Mouse (Mus musculus): ENCODE measurements around the gene Xylt1. TPM values are rescaled to one million over a fixed set of nuclear protein-coding genes. Genes with fewer than 3 reads are reported as not detected.

The Xylt1 gene
- polyA plus RNA-seq, 1 experiment from 2014 or later: 2.7 TPM

DNA sequence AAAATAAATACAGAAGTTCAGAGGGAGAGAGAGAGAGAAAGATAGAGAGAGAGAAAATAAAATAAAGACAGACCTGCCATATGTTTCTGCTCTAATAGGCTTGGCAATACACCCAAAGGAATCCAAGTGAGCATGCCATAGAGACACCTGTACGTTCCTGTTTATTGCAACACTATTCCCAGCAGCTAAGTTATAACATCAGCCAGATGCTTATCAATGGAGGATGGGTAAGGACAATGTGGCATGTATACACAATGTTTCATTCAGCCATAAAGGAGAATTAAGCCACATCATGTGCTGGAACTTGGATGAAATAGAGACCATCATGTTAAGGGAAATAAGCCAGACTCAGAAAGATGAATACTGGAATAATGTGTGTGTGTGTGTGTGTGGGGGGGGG is 186.1 kb downstream of the Xylt1 start:
- no peak for ATAC-seq (ENCODE audit: insufficient number of reproducible peaks, insufficient read depth, low FRiP score, low read depth)
- no peaks in the 10 kb centered on the region for H3K9me3 ChIP-seq (ENCODE audit: control insufficient read depth, low read depth, low read length)
- 76% methylated on average over 1 of the region's 1 CpGs for WGBS

DNA sequence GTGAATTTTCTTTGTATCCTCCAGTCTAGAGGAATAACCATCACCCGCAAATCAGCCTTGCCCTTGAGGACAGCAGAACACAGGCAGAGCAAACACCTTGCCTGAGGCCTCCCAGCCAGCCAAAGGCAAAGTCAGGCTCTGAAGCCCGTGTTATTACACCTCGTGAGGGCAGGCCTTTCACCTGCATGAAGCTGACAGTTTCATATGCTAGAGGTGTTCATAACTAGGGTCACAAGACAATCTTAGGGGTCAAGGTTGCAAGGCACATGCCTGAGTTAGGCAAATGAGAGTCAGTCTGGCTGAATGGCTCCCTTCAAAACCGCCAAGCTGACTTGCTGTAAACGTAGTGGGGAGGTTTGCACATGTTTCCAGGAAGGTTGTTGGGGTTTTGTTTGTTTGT is 186.5 kb downstream of the Xylt1 start:
- Histone ChIP-seq H3K9me3 (ENCODE audit: control insufficient read depth, low read depth, low read length) (no peaks in the 10 kb centered on the region), H3K27me3 (ENCODE audit: control insufficient read depth, insufficient read depth, low read length) (no peaks in the 10 kb centered on the region), H3K4me3 (ENCODE audit: low read depth, low read length) (no peak overlapping the region), H3K4me2 (replicated peaks; ENCODE audit: low read depth, low read length) (no peak overlapping the region), H3K9ac (replicated peaks; ENCODE audit: low read depth, low read length) (no peak overlapping the region), H3K36me3 (ENCODE audit: control insufficient read depth, insufficient read depth, low read length) (no peaks in the 10 kb centered on the region), H3K4me1 (ENCODE audit: control insufficient read depth, insufficient read depth, low read length) (no peaks in the 10 kb centered on the region), H3K27ac (ENCODE audit: low read length) (no peak overlapping the region)
- ATAC-seq (ENCODE audit: insufficient number of reproducible peaks, insufficient read depth, low FRiP score, low read depth): no peak
- WGBS: 74% methylated on average over 5 of the region's 5 CpGs

More for the DNA sequence above, 186.1 kb downstream of the Xylt1 start:
- Histone ChIP-seq H3K36me3 (ENCODE audit: control insufficient read depth, insufficient read depth, low read length) (no peaks in the 10 kb centered on the region), H3K4me3 (ENCODE audit: low read depth, low read length) (no peak overlapping the region), H3K27ac (ENCODE audit: low read length) (no peak overlapping the region), H3K27me3 (ENCODE audit: control insufficient read depth, insufficient read depth, low read length) (no peaks in the 10 kb centered on the region), H3K4me1 (ENCODE audit: control insufficient read depth, insufficient read depth, low read length) (no peaks in the 10 kb centered on the region), H3K4me2 (replicated peaks; ENCODE audit: low read depth, low read length) (no peak overlapping the region), H3K9ac (replicated peaks; ENCODE audit: low read depth, low read length) (no peak overlapping the region)

DNA sequence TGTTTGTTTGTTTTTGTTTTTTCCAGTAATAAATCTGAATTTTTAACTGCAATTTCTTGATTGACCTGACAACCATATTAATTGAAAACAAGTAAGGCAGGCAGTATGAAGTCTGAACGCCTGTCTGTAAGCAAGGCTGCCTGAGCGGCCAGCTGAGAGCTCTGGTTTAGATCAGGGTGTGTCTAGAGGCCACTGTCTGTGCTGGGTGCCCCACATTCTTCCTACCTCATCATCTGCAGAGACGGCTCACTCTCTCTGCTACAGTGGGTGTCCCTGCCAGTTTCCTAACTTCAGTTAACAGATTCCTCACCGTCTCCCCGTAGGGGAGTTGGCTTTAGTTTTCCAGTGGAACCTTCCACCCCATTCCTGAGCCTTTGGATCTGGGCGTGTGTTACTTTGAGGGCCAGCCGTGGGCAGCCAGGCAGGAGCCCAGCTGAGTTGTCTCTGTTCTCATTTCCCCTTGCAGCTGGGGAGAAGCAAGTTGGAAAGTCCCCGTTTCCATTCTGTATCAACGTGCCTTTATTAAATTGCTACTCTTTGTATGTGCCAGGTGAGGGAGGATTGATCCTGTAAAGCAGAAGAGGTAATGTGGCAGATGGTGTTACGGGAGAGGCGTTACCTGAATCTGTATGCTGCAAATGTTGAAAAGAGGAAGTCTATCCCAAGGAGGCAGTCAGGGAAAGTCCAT is 187.0 kb downstream of the Xylt1 start:
- Histone ChIP-seq H3K4me2 (replicated peaks; ENCODE audit: low read depth, low read length) (no peak overlapping the region), H3K4me1 (ENCODE audit: control insufficient read depth, insufficient read depth, low read length) (no peaks in the 10 kb centered on the region), H3K36me3 (ENCODE audit: control insufficient read depth, insufficient read depth, low read length) (no peaks in the 10 kb centered on the region), H3K9ac (replicated peaks; ENCODE audit: low read depth, low read length) (no peak overlapping the region), H3K4me3 (ENCODE audit: low read depth, low read length) (no peak overlapping the region), H3K27me3 (ENCODE audit: control insufficient read depth, insufficient read depth, low read length) (no peaks in the 10 kb centered on the region), H3K9me3 (ENCODE audit: control insufficient read depth, low read depth, low read length) (no peaks in the 10 kb centered on the region), H3K27ac (ENCODE audit: low read length) (no peak overlapping the region)
- WGBS: 75% methylated on average over 11 of the region's 11 CpGs
- no peak for ATAC-seq (ENCODE audit: insufficient number of reproducible peaks, insufficient read depth, low FRiP score, low read depth)

- Histone ChIP-seq H3K27me3 (ENCODE audit: control insufficient read depth, insufficient read depth, low read length) (no peaks in the 10 kb centered on the region), H3K9me3 (ENCODE audit: control insufficient read depth, low read depth, low read length) (no peaks in the 10 kb centered on the region), H3K9ac (replicated peaks; ENCODE audit: low read depth, low read length) (no peak overlapping the region), H3K27ac (ENCODE audit: low read length) (no peak overlapping the region), H3K4me3 (ENCODE audit: low read depth, low read length) (no peak overlapping the region), H3K4me2 (replicated peaks; ENCODE audit: low read depth, low read length) (no peak overlapping the region), H3K36me3 (ENCODE audit: control insufficient read depth, insufficient read depth, low read length) (no peaks in the 10 kb centered on the region), H3K4me1 (ENCODE audit: control insufficient read depth, insufficient read depth, low read length) (no peaks in the 10 kb centered on the region)
- WGBS: 81% methylated on average over 2 of the region's 2 CpGs
- ATAC-seq (ENCODE audit: insufficient number of reproducible peaks, insufficient read depth, low FRiP score, low read depth): no peak
Observed at GRCm38 (mm10) chr7:117571131-117571530, 190.4 kb downstream of the Xylt1 start.

DNA sequence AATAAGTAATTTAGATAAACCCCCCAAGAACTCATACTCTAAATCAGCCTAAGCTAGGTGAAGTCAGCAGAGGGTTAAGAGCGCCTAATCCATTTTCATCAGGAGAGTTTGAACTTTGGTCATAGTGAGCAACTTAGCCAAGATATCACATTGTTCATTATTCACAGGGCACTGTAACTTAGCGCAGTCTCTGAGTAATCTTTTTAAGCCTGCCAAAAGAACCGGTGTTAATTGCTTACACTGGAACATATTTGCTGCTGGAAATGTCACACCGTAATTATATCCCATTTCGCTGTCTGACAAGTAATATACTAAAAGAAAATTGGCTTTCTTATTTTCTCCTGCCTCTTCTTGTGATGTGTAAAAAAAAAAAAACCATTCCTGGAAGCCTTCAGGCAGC is 190.9 kb downstream of the Xylt1 start:
- no peak overlapping the region for H3K9ac ChIP-seq (replicated peaks; ENCODE audit: low read depth, low read length)
- H3K4me2 ChIP-seq (replicated peaks; ENCODE audit: low read depth, low read length): no peak overlapping the region
- H3K4me3 ChIP-seq (ENCODE audit: low read depth, low read length): no peak overlapping the region
- H3K27ac ChIP-seq (ENCODE audit: low read length): no peak overlapping the region
- no peaks in the 10 kb centered on the region for H3K9me3 ChIP-seq (ENCODE audit: control insufficient read depth, low read depth, low read length)
- no peaks in the 10 kb centered on the region for H3K4me1 ChIP-seq (ENCODE audit: control insufficient read depth, insufficient read depth, low read length)
- 64% methylated on average over 5 of the region's 5 CpGs for WGBS
- H3K36me3 ChIP-seq (ENCODE audit: control insufficient read depth, insufficient read depth, low read length): no peaks in the 10 kb centered on the region
- H3K27me3 ChIP-seq (ENCODE audit: control insufficient read depth, insufficient read depth, low read length): no peaks in the 10 kb centered on the region
- no peak for ATAC-seq (ENCODE audit: insufficient number of reproducible peaks, insufficient read depth, low FRiP score, low read depth)

GRCm38 (mm10) chr7:117573170-117573569 is 192.4 kb downstream of the Xylt1 start:
- Histone ChIP-seq H3K4me1 (ENCODE audit: control insufficient read depth, insufficient read depth, low read length) (no peaks in the 10 kb centered on the region), H3K36me3 (ENCODE audit: control insufficient read depth, insufficient read depth, low read length) (no peaks in the 10 kb centered on the region), H3K27ac (ENCODE audit: low read length) (no peak overlapping the region), H3K4me3 (ENCODE audit: low read depth, low read length) (no peak overlapping the region), H3K27me3 (ENCODE audit: control insufficient read depth, insufficient read depth, low read length) (no peaks in the 10 kb centered on the region), H3K4me2 (replicated peaks; ENCODE audit: low read depth, low read length) (no peak overlapping the region), H3K9ac (replicated peaks; ENCODE audit: low read depth, low read length) (no peak overlapping the region), H3K9me3 (ENCODE audit: control insufficient read depth, low read depth, low read length) (no peaks in the 10 kb centered on the region)
- no peak for ATAC-seq (ENCODE audit: insufficient number of reproducible peaks, insufficient read depth, low FRiP score, low read depth)
- 65% methylated on average over 6 of the region's 6 CpGs for WGBS

GRCm38 (mm10) chr7:117575417-117575816 is 194.6 kb downstream of the Xylt1 start:
- Histone ChIP-seq H3K4me1 (ENCODE audit: control insufficient read depth, insufficient read depth, low read length) (no peaks in the 10 kb centered on the region), H3K27ac (ENCODE audit: low read length) (no peak overlapping the region), H3K4me3 (ENCODE audit: low read depth, low read length) (no peak overlapping the region), H3K36me3 (ENCODE audit: control insufficient read depth, insufficient read depth, low read length) (no peaks in the 10 kb centered on the region), H3K4me2 (replicated peaks; ENCODE audit: low read depth, low read length) (no peak overlapping the region), H3K9me3 (ENCODE audit: control insufficient read depth, low read depth, low read length) (no peaks in the 10 kb centered on the region), H3K27me3 (ENCODE audit: control insufficient read depth, insufficient read depth, low read length) (no peaks in the 10 kb centered on the region), H3K9ac (replicated peaks; ENCODE audit: low read depth, low read length) (no peak overlapping the region)
- ATAC-seq (ENCODE audit: insufficient number of reproducible peaks, insufficient read depth, low FRiP score, low read depth): no peak
- 47% methylated on average over 4 of the region's 4 CpGs for WGBS

DNA sequence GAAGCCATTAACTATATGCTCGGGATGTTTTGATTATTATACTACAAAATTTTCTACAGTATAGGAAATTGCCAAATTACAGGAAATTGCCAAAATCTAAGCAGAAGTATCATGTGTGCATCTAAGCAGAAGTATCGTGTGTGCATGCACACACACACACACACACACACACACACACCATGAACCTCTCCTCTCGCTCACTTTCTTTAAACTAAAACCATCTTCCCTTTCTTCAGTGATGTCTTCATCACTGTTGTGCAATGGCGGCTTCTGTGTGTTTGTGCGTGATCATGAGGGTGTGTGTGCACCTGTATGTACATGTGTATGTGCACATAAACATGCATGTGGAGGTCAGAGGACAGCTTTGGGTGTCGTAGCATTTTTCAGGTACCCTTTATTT is 196.3 kb downstream of the Xylt1 start:
- H3K4me3 ChIP-seq (ENCODE audit: low read depth, low read length): no peak overlapping the region
- no peak for ATAC-seq (ENCODE audit: insufficient number of reproducible peaks, insufficient read depth, low FRiP score, low read depth)
- no peaks in the 10 kb centered on the region for H3K4me1 ChIP-seq (ENCODE audit: control insufficient read depth, insufficient read depth, low read length)
- H3K27me3 ChIP-seq (ENCODE audit: control insufficient read depth, insufficient read depth, low read length): no peaks in the 10 kb centered on the region
- no peak overlapping the region for H3K9ac ChIP-seq (replicated peaks; ENCODE audit: low read depth, low read length)
- H3K9me3 ChIP-seq (ENCODE audit: control insufficient read depth, low read depth, low read length): no peaks in the 10 kb centered on the region
- 93% methylated on average over 6 of the region's 6 CpGs for WGBS
- H3K27ac ChIP-seq (ENCODE audit: low read length): no peak overlapping the region
- H3K4me2 ChIP-seq (replicated peaks; ENCODE audit: low read depth, low read length): no peak overlapping the region
- no peaks in the 10 kb centered on the region for H3K36me3 ChIP-seq (ENCODE audit: control insufficient read depth, insufficient read depth, low read length)

GRCm38 (mm10) chr7:117585164-117585563 is 204.4 kb downstream of the Xylt1 start:
- WGBS: 50% methylated on average over 5 of the region's 5 CpGs
- Histone ChIP-seq H3K36me3 (ENCODE audit: control insufficient read depth, insufficient read depth, low read length) (no peaks in the 10 kb centered on the region), H3K4me3 (ENCODE audit: low read depth, low read length) (no peak overlapping the region), H3K27me3 (ENCODE audit: control insufficient read depth, insufficient read depth, low read length) (no peaks in the 10 kb centered on the region), H3K9ac (replicated peaks; ENCODE audit: low read depth, low read length) (no peak overlapping the region), H3K4me1 (ENCODE audit: control insufficient read depth, insufficient read depth, low read length) (no peaks in the 10 kb centered on the region), H3K4me2 (replicated peaks; ENCODE audit: low read depth, low read length) (no peak overlapping the region), H3K27ac (ENCODE audit: low read length) (no peak overlapping the region), H3K9me3 (ENCODE audit: control insufficient read depth, low read depth, low read length) (no peaks in the 10 kb centered on the region)
- 0 out of 2 replicates have a peak, but pooled peaks have one; percentile 14 for ATAC-seq (ENCODE audit: insufficient number of reproducible peaks, insufficient read depth, low FRiP score, low read depth)

Data from stomach, embryonic 14.5 days (tissue).